Mouse (Mus musculus): ENCODE measurements around the gene Rbm6. TPM values are rescaled to one million over a fixed set of nuclear protein-coding genes. Genes with fewer than 3 reads are reported as not detected.

Rbm6 gene
- 10 to 100 TPM; 48.3 to 52.8 TPM for total RNA-seq (2021)
- long read RNA-seq, experiment 1, transcript Rbm6-201 (21 exons, 3,999 nt), result minor isoform, 7 of 46 reads
- long read RNA-seq, experiment 1, transcript Rbm6-207 (21 exons, 3,716 nt), result major isoform, 22 of 46 reads
- long read RNA-seq, experiment 1, partial matches to known transcripts, result 0 of 46 reads
- long read RNA-seq, experiment 1, other reads (novel, unspliced or antisense), result 17 of 46 reads
- long read RNA-seq, experiment 2, transcript Rbm6-201 (21 exons, 3,999 nt), result minor isoform, 12 of 84 reads
- long read RNA-seq, experiment 2, transcript Rbm6-207 (21 exons, 3,716 nt), result major isoform, 32 of 84 reads
- long read RNA-seq, experiment 2, partial matches to known transcripts, result 16 of 84 reads
- long read RNA-seq, experiment 2, other reads (novel, unspliced or antisense), result 20 of 84 reads

DNA sequence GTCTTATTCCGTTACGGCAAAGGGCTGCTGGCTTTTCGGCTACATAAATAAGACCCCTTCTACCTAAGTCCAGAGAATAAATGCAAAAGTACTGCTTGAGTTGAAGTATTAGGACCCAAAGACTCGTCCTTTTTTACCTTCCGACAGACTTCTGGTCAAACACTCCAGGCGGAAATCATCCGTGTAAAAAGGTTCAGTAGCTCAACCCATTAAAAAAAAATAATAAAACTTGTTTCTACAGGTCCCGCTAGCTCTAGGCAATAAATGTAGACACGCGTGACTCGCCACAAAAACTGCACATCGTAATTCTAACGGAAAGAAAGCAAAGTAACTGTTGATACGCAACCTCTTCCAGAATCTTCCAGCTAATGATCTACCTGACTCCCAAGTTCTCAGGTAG lies at the start of gene Rbm6:
Gene Rbm6, minus strand, starts transcription at position 101 of the 400 bp plus-strand sequence.
- no peak for DNase-seq (ENCODE audit: low spot score in 2 of 2)

- no peak for DNase-seq (ENCODE audit: low spot score in 2 of 2)
These were observed 46.4 kb upstream of the Rbm6 start for GRCm38 (mm10) chr9:107919441-107919840.

DNA sequence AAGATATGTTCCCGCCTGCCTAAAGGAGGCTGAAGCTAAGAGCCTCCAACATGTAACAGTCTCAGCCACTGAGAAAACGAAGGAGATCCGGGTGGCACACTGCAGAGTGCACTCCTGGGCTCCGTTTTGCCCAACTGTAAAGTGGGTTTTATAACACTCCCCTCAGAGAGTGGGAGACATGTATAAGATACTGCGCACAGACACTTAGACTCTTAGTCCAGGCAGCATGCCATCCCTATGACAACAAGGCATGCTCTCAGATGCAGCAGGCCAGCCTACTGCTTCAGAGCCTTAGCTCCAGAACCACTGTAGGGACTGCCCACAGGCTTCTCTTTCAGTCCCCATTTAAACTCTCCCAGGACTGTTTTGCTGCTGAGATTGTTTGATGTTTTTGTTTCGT lies 45.8 kb upstream of the Rbm6 start:
- DNase-seq (ENCODE audit: low spot score in 2 of 2), result no peak

DNA sequence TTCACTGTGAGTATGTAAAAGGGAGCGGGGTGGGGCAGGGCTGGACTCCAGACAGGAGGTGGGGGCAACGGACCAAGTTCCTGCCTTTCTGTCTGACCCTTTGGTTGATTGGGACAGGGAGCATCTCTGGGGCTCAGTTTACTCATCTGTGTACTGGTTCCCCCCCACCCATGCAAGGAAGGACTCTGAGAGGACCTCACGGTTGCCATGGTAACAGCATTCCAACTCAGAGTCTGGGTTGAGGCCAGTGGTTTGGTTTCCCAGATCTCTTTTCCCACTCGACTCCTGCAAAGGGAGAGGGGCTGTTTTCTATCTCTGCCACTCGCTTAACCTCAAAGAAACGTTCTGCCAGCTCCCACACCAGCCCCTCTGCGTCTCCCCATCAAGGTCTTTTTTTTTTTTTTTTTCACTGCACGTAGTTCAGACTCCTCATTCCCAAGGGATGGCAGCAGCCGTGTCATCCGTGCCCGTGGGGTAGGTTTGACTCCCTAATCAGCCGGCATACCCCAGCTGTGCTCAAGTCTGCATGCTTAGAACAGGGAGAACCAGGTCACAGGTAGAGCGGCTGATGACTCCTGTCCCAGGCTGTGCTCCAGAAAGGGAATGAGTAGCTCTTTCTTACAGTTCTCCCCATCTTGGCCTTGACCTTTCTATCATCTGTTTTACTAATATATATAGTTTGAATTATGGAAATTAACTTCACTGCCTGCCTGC lies 45.0 kb upstream of the Rbm6 start:
- no peak for DNase-seq (ENCODE audit: low spot score in 2 of 2)

GRCm38 (mm10) chr9:107914764-107915420 lies 41.9 kb upstream of the Rbm6 start:
- DNase-seq (ENCODE audit: low spot score in 2 of 2), result no peak

DNA sequence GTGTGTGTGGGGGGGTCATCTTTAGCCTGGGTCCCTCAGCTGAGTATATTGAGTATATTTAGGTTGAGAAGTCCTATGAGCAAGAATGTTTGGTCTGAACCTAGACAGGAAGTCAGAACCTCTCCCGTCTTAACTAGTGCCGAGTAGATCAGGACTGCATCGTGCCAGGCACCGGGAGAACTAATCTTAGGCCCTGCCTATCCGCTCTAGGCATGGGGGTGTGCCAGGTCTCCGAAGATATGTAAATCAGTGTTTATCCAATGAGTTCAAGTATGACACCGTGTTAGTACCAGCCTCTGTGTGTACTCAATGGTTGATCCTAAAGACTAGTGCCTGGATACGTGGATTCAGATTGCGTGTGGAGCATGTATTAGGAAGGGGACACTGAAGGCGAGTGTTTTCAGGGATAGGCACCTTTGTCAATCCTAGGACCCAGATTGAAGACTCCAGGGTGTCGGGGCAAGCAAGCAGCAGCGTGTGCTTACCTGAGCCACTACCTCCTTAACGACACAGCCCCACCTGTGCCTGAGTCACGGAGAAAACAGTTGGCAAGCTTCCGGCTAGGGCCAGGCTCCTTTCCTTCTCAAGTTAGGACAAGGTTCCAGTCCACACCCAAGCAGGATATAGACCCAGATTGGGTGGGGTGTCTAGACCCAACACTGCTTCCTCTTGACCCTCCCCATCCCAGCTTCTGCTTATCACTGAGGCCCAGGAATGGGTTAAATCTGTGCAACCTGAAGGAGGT lies 37.2 kb upstream of the Rbm6 start:
- no peak for DNase-seq (ENCODE audit: low spot score in 2 of 2)

DNA sequence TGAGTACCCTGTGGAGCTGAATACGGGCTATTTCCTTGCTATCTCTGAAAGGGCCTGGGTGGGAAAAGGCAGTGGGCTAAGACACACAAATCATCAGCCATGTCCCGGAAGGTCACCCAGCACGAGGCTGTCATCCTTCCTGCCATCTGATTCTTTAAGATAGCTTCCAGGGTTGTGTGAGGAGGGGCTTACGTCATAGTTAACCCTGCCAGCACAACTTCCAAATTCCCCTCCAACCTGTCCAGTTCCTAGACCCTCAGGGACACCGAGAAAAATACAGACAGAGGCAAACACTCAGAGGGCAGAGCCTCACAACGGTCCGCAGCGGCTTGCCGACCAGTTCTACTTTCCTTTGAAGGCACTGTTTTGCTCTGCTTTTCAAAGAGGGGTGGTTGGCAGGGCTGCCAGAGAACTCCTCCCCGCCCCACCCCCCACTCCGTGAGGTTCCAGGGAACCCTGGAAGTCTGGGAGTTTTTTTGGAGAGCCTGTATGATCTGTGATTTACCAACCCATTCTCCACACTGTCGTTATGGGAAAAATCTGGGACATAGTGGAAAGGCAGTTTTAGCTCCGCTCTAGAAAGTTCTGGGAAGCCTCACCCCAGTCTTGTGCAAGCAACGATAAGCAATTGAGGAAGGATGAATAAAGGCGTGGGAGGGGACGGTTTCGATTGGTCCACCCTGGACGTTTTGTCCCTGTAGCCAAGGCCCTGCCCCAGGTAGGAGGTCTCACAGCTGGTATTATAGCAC lies 35.5 kb upstream of the Rbm6 start:
- DNase-seq (ENCODE audit: low spot score in 2 of 2), result peak in 1 of 2 experiments; percentile 42

DNA sequence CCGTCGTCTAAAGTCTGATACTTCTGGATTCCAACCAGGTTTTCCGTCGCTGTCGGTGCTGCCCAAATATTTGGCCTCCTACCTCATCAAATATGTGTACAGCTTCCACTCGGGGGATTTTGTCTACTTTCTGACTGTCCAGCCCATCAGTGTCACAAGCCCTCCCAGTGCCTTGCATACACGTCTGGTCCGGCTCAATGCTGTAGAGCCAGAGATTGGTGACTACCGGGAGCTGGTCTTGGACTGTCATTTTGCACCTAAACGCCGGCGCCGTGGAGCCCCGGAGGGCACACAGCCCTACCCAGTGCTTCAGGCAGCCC lies 34.7 kb upstream of the Rbm6 start:
- DNase-seq (ENCODE audit: low spot score in 2 of 2), result no peak

DNA sequence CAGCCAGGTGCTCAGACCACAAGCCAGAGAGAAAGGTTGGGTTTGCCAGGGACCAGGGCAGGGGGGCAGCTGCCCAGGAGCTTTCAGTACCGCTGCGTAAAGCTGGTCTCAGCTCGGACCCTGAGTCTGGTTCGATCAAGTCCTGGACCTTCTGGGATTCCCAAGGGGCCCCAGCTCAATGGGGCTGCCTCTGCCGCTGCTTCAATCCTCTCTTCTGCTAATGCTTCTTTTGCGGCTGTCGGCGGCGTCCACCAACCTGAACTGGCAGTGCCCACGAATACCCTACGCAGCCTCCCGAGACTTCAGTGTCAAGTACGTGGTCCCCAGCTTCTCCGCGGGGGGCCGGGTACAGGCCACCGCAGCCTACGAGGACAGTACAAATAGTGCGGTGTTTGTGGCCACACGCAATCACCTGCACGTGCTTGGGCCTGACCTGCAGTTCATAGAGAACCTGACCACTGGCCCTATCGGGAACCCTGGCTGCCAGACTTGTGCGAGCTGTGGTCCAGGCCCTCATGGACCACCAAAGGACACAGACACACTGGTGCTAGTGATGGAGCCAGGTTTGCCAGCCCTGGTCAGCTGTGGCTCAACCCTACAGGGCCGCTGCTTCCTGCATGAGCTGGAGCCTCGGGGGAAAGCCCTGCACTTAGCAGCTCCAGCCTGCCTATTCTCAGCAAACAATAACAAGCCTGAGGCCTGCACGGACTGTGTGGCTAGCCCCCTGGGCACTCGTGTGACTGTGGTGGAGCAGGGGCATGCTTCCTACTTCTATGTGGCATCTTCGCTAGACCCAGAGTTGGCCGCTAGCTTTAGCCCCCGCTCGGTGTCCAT lies 34.1 kb upstream of the Rbm6 start:
- peak in 1 of 2 experiments; percentile 32 for DNase-seq (ENCODE audit: low spot score in 2 of 2)

GRCm38 (mm10) chr9:107906252-107906966 lies 33.4 kb upstream of the Rbm6 start, which contains the start of gene Mst1r:
TSS of gene Mst1r (plus strand) at chr9:107906873.
- peak; percentile 69 to 77 for DNase-seq (ENCODE audit: low spot score in 2 of 2)

GRCm38 (mm10) chr9:107904726-107905125 lies 31.7 kb upstream of the Rbm6 start:
- peak; percentile 85 to 90 for DNase-seq (ENCODE audit: low spot score in 2 of 2)

DNA sequence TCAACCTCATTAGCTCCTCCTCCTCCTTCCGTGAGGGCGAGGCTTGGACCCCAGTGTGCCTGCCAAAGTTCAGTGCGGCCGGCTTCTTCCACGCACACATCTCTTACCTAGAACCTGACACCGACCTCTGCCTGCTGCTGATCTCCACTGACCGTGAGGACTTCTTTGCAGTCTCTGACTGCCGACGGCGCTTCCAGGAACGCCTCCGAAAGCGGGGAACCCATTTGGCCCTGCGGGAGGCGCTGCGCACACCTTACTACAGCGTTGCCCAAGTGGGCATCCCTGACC lies 28.5 kb upstream of the Rbm6 start:
- no peak for DNase-seq (ENCODE audit: low spot score in 2 of 2)

DNA sequence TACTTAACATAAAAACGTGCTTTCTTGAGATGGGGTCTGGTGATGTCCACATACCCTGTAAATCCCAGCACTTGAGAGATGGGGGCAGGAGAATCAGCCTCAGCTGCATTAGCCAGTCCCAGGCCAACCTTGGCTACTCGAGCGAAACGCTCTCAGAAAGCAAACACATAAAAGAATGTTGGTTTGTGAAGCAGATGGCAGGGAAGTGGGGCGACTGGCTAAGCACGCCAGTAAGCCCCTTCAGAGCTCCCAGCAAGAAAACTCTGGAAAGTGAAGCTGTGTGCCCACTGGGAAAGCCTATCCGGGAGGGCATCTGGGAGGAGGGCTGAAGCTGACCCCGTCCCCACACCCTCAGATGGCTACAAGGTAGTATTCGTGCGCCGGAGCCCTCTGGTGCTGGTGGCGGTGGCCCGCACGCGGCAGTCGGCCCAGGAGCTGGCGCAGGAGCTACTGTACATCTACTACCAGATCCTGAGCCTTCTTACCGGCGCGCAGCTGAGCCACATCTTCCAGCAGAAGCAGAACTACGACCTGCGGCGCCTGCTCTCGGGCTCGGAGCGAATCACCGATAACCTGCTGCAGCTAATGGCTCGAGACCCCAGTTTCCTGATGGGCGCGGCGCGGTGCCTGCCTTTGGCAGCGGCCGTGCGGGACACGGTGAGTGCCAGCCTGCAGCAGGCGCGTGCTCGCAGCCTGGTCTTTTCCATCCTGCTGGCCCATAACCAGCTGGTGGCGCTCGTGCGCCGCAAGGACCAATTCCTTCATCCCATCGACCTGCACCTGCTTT lies 28.0 kb upstream of the Rbm6 start:
- peak; percentile 45 to 59 for DNase-seq (ENCODE audit: low spot score in 2 of 2)

- no peak for DNase-seq (ENCODE audit: low spot score in 2 of 2)
These were observed 26.8 kb upstream of the Rbm6 start for GRCm38 (mm10) chr9:107899855-107900254.

DNA sequence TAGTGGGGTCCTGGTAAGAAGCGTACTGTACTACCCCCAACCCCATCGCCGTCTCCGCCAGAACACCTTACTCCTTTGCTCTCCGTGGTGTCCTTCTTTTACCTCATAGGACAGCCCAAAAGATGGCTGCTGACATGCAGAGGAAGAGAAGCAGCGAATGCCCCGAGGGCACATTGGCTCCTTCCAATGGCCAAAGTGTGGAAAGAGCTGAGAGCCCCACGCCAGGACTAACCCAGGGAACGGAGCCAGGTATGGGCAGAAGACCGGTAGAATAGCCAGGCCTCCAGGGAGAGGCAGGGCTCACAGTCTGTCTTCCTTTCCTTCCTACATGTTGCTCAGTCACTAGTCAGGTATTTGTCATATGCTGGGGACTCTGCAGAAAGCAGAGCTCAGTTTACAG lies 25.5 kb upstream of the Rbm6 start:
- DNase-seq (ENCODE audit: low spot score in 2 of 2), result no peak

DNA sequence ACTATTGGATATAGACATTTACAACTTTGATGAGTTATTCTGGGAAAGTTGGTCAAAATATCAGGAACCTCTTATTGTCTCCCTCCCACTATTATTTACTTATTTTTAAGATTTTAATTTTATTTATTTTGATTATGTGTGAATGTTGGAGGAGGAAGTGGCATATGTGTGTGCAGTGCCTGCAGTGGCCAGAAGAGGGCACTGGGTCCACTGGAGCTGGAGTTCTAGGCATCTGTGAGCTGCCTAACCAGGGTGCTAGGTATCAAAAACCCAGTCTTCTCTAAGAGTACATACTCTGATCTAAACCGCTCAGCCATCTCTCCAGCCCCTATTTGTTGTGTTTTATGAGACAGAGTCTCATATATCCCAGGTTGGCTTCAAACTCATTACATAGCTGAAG lies 18.0 kb upstream of the Rbm6 start:
- no peak for DNase-seq (ENCODE audit: low spot score in 2 of 2)

- no peak for DNase-seq (ENCODE audit: low spot score in 2 of 2)
These were observed 17.2 kb upstream of the Rbm6 start for GRCm38 (mm10) chr9:107890260-107890659.

- no peak for DNase-seq (ENCODE audit: low spot score in 2 of 2)
These were observed 15.3 kb upstream of the Rbm6 start for GRCm38 (mm10) chr9:107888267-107888850.
